Mouse (Mus musculus): Measurements from ENCODE around the gene Thsd4.

DNA sequence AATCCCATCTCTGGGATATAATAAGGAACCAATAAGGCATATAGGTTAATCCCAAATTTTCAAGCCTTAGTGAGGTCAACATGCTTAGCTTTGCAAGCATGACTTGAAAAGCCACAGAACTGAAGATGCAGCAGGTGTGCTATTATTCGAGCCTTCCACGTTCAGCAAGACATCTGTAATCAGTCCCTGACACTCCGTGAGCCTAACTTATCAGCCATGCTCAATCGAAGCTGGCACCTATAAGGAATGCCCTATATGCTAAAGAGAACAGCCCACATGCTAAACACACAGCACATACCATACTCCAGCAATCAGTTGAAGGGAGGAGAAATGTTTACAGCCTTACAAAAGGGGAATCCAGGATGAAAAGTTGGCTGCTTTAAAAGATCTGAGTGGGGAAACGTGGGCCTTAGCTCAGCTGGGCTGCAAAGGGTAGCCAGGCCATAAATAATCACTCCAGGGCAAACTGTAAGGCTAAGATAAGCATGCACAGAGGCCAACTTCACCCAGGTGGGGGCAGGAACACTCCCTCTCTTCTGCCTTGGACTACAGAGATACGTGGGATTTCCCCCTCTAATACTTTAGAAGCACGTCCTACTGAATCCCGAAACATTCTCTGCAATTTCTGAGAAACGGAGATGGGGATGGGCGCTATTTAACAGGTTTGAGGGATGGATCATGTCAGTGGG is 154.1 kb downstream of the Thsd4 start:
- no peak for TF ChIP-seq CTCF (IDR thresholded peaks at IDR 0.05; ENCODE audit: control insufficient read depth, insufficient read depth, insufficient read length)
- no peak for TF ChIP-seq MAX (IDR thresholded peaks at IDR 0.05)
- TF ChIP-seq USF1 (IDR thresholded peaks at IDR 0.05; ENCODE audit: low read depth) = no peak
- TF ChIP-seq MYOG (IDR thresholded peaks at IDR 0.05; ENCODE audit: control insufficient read depth, extremely low read depth, insufficient read length) = no peak
- TF ChIP-seq MYOD1 (IDR thresholded peaks at IDR 0.05; ENCODE audit: control insufficient read depth, insufficient read length, low read depth) = no peak
- no peak for TF ChIP-seq FOSL1 (IDR thresholded peaks at IDR 0.05; ENCODE audit: insufficient read depth, low read length, poor library complexity, severe bottlenecking)
- TF ChIP-seq CEBPB (IDR thresholded peaks at IDR 0.05; ENCODE audit: low read depth) = no peak
